Mouse (Mus musculus): ENCODE measurements at regions not wholly inside any gene's neighbourhood (a gene's known extent, or its start where the extent isn't known, plus 50 kb on each side); places are given as distances from the start of the nearest gene placed in this dataset.

GRCm38 (mm10) chr15:52565449-52565851 lies 1319.3 kb upstream of the Gm7489 start:
- in situ Hi-C loops (cut with MseI, MboI): no loop called here

- in situ Hi-C loops (cut with MseI, MboI): no loop called here
These were observed 1314.5 kb upstream of the Gm7489 start for GRCm38 (mm10) chr15:52570256-52570655.

GRCm38 (mm10) chr15:52577614-52578013 lies 1307.1 kb upstream of the Gm7489 start:
- in situ Hi-C loops (cut with MseI, MboI): no loop called here

GRCm38 (mm10) chr15:52589391-52589790 lies 1295.3 kb upstream of the Gm7489 start:
- in situ Hi-C loops (cut with MseI, MboI): no loop called here

GRCm38 (mm10) chr15:52599511-52599910 lies 1285.2 kb upstream of the Gm7489 start:
- in situ Hi-C loops (cut with MseI, MboI): no loop called here

- in situ Hi-C loops (cut with MseI, MboI): no loop called here
These were observed 1284.7 kb upstream of the Gm7489 start for GRCm38 (mm10) chr15:52599957-52600356.

- in situ Hi-C loops (cut with MseI, MboI): no loop called here
These were observed 1244.9 kb upstream of the Gm7489 start for GRCm38 (mm10) chr15:52639790-52640189.

GRCm38 (mm10) chr15:52645961-52646360 lies 1238.7 kb upstream of the Gm7489 start:
- in situ Hi-C loops (cut with MseI, MboI): no loop called here

GRCm38 (mm10) chr15:52657916-52658315 lies 1226.8 kb upstream of the Gm7489 start:
- in situ Hi-C loops (cut with MseI, MboI): no loop called here
